Mouse (Mus musculus) olfactory bulb, adult 2 months (tissue): ENCODE measurements around the gene Rbm18.

Experiments
- CTCF ChIP-seq: fragments of 200-500 bp; IDR thresholded peaks from 2 replicates; pipeline ENCODE4 v1.5.1; 2012; ENCODE audit warnings: low read depth, mild to moderate bottlenecking, low read length, moderate library complexity; ENCODE audit not compliant: insufficient read depth
- POLR2A ChIP-seq: fragments of 200-500 bp; IDR thresholded peaks from 2 replicates; pipeline ENCODE4 v1.6.1; 2012; ENCODE audit warnings: mild to moderate bottlenecking, low read depth, low read length, moderate library complexity; ENCODE audit not compliant: insufficient read depth

DNA sequence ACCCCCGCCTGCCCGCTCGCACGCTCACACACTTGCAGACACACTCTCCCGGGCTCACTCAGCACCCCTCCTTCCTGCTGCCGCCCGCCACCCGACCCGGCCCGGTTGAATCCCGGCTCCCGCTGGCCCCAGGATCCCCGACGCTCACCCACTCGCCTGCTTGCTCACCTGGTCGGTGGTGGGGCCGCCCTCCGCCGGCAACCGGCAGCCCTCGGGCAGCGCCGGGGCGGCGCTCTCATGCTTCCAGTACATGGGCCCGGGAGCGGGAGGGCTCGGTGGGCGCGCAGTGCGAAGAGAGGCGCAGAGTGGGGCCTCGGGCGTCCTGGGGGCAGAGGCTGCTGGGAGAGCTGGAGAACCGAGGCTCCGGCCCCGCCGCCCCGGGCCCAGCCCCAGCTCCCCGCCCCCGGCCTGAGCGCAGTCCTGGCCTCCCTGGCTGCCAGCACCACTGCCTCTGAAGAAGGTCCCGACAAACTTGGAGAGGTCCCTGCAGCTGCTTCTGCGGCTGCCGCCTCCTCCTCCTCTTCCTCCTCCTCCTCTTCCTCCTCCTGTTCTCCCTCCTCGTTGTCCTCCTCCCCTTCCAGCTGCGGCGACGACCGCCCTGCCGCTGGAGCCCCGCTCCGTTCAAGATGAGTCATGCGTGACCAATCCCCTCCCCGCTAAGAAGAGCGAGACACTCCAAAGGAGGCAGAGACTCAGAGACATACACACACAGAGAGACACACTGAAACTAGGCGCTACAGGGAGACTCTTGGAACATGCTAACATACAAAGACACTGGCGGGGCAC lies 31.4 kb downstream of the Rbm18 start, which contains the start of gene Lhx6:
- no peak for TF ChIP-seq CTCF
- no peak for TF ChIP-seq POLR2A
